8 mouse cellular contexts compared by ENCODE assay signal in genomic region chr5:140830314-140831063, GRCm38 (mm10). TPM values are rescaled to one million over a fixed set of nuclear protein-coding genes. Genes with fewer than 3 reads are reported as not detected.
DNase-seq lines count a peak whose midpoint lies in the region; ATAC-seq and TF ChIP-seq lines count a peak whose summit lies in the region.

Gna12 (minus strand) TSS chr5:140830431.

- H3K9ac ChIP-seq in embryonic facial prominence, embryonic 14.5 days (ENCODE audit: low read depth, low read length) = peak within 1 kb of the TSS; percentile 85
- peak within 1 kb of the TSS; percentile 93 for H3K9ac ChIP-seq in heart, adult 2 months (ENCODE audit: low read depth, low read length)
- H3K9ac ChIP-seq in limb, embryonic 13.5 days = peak within 1 kb of the TSS; percentile 94
- H3K9ac ChIP-seq in midbrain, embryonic 16.5 days (ENCODE audit: low read depth, low read length) = peak within 1 kb of the TSS; percentile 82

- WGBS in embryonic facial prominence, embryonic 14.5 days = under 1% methylated on average over 25 of the region's 49 CpGs
- WGBS in heart, adult 2 months = 1% methylated on average over 41 of the region's 49 CpGs
- WGBS in limb, embryonic 13.5 days = 0% methylated on average over 29 of the region's 49 CpGs
- WGBS in midbrain, embryonic 16.5 days = under 1% methylated on average over 25 of the region's 49 CpGs

- peaks cover 6% of the 10 kb centered on the region; the same call in 1 of the 2 replicates for H3K36me3 ChIP-seq in embryonic facial prominence, embryonic 14.5 days (ENCODE audit: control insufficient read depth, insufficient read depth, low read length)
- peaks cover 26% of the 10 kb centered on the region for H3K36me3 ChIP-seq in heart, adult 2 months (ENCODE audit: control insufficient read depth, insufficient read depth, low read length)
- H3K36me3 ChIP-seq in limb, embryonic 13.5 days = peaks cover 5% of the 10 kb centered on the region; the same call in 1 of the 2 replicates
- H3K36me3 ChIP-seq in midbrain, embryonic 16.5 days (ENCODE audit: control insufficient read depth, insufficient read depth, low read length) = no peaks in the 10 kb centered on the region

- no peak for TF ChIP-seq POLR2A in heart, adult 2 months (IDR thresholded peaks at IDR 0.05; ENCODE audit: insufficient read depth, low read depth, low read length)

- H3K4me3 ChIP-seq in embryonic facial prominence, embryonic 14.5 days (ENCODE audit: low read depth, low read length) = peak within 1 kb of the TSS; percentile 84
- H3K4me3 ChIP-seq in heart, adult 2 months = peak within 1 kb of the TSS; percentile 72
- H3K4me3 ChIP-seq in limb, embryonic 13.5 days = peak within 1 kb of the TSS; percentile 84
- peak within 1 kb of the TSS; percentile 83 for H3K4me3 ChIP-seq in midbrain, embryonic 16.5 days (ENCODE audit: low read depth, low read length)

- H3K4me2 ChIP-seq in embryonic facial prominence, embryonic 14.5 days (ENCODE audit: low read depth, low read length) = peak within 1 kb of the TSS; percentile 96
- H3K4me2 ChIP-seq in limb, embryonic 13.5 days (replicated peaks) = peak within 1 kb of the TSS; percentile 95
- peak within 1 kb of the TSS; percentile 95 for H3K4me2 ChIP-seq in midbrain, embryonic 16.5 days (ENCODE audit: low read length)

- peaks cover 30% of the 10 kb centered on the region for H3K4me1 ChIP-seq in embryonic facial prominence, embryonic 14.5 days (ENCODE audit: control insufficient read depth, insufficient read depth, low read length)
- peaks cover 19% of the 10 kb centered on the region for H3K4me1 ChIP-seq in heart, adult 2 months (ENCODE audit: control insufficient read depth, insufficient read depth, low read length)
- H3K4me1 ChIP-seq in limb, embryonic 13.5 days = peaks cover 36% of the 10 kb centered on the region
- peaks cover 33% of the 10 kb centered on the region for H3K4me1 ChIP-seq in midbrain, embryonic 16.5 days (ENCODE audit: control insufficient read depth, insufficient read depth, low read length)

- no peak for TF ChIP-seq EP300 in heart, adult 2 months (IDR thresholded peaks at IDR 0.05; ENCODE audit: insufficient read depth, low read depth, low read length)

- TF ChIP-seq CTCF in heart, adult 2 months (IDR thresholded peaks at IDR 0.05) = no peak

- peaks cover 9% of the 10 kb centered on the region for H3K79me2 ChIP-seq in heart, adult 2 months (replicated peaks; ENCODE audit: control insufficient read depth, insufficient read depth, low read length)

- H3K27ac ChIP-seq in embryonic facial prominence, embryonic 14.5 days (replicated peaks; ENCODE audit: low read depth, low read length) = peak within 1 kb of the TSS; percentile 76
- H3K27ac ChIP-seq in heart, adult 2 months = peak within 1 kb of the TSS; percentile 87
- peak within 1 kb of the TSS; percentile 33; the same call in 1 of the 2 replicates for H3K27ac ChIP-seq in limb, embryonic 13.5 days
- H3K27ac ChIP-seq in midbrain, embryonic 16.5 days (ENCODE audit: low read length) = peak within 1 kb of the TSS; percentile 79

- H3K27me3 ChIP-seq in embryonic facial prominence, embryonic 14.5 days (replicated peaks; ENCODE audit: control insufficient read depth, insufficient read depth, low read length) = no peaks in the 10 kb centered on the region
- peaks cover 2% of the 10 kb centered on the region; the same call in 1 of the 2 replicates for H3K27me3 ChIP-seq in heart, adult 2 months (ENCODE audit: control insufficient read depth, insufficient read depth, low read length)
- no peaks in the 10 kb centered on the region for H3K27me3 ChIP-seq in limb, embryonic 13.5 days
- H3K27me3 ChIP-seq in midbrain, embryonic 16.5 days (ENCODE audit: control insufficient read depth, insufficient read depth, low read depth, low read length) = no peaks in the 10 kb centered on the region

- peak; percentile 100 for DNase-seq in 3T3-L1 (ENCODE audit: low read depth, low spot score)
- DNase-seq in adrenal gland, postnatal 4 days (ENCODE audit: low spot score in 2 of 2) = peak; percentile 78 to 91
- DNase-seq in embryonic facial prominence, embryonic 14.5 days (ENCODE audit: low spot score) = peak; percentile 100
- DNase-seq in heart, adult 2 months = peak; percentile 96 to 99
- peak; percentile 99 to 100 for DNase-seq in kidney, adult 8-10 months
- peak; percentile 91 to 97 for DNase-seq in spleen, postnatal 10 days (ENCODE audit: low spot score in 2 of 2)

- peak; percentile 98 for ATAC-seq in embryonic facial prominence, embryonic 14.5 days (ENCODE audit: low read depth)
- peak; percentile 98 for ATAC-seq in limb, embryonic 13.5 days (ENCODE audit: low FRiP score, low read depth)
- ATAC-seq in midbrain, embryonic 16.5 days = peak; percentile 98

- intact Hi-C loops in heart, adult 2 months (cut with DNase I) = no loop called here

- no peaks in the 10 kb centered on the region for H3K9me3 ChIP-seq in embryonic facial prominence, embryonic 14.5 days (ENCODE audit: control insufficient read depth, low read length)
- no peaks in the 10 kb centered on the region for H3K9me3 ChIP-seq in limb, embryonic 13.5 days
- H3K9me3 ChIP-seq in midbrain, embryonic 16.5 days (replicated peaks; ENCODE audit: control insufficient read depth, low read length, poor library complexity, severe bottlenecking) = no peaks in the 10 kb centered on the region

RNA-seq across cellular contexts. Expression of gene Gna12, which starts in this region (rescaled TPM):
- total RNA-seq in adrenal gland, postnatal 4 days (2021) = 100 to 1,000 TPM; 134 TPM
- 23.4 and 28.9 TPM in 2 replicates for polyA plus RNA-seq in embryonic facial prominence, embryonic 14.5 days (2014; fragmentation: Nextera tagmentation; extraction: Ambion mirVana)
- total RNA-seq in heart, adult 2 months (2021) = 100 to 1,000 TPM; 118 to 136 TPM
- 117 and 136 TPM in 2 replicates for polyA plus RNA-seq in heart, adult 2 months (2012; rRNA removed)
- polyA plus RNA-seq in limb, embryonic 13.5 days (2015; fragmentation: Nextera tagmentation; extraction: Ambion mirVana) = 12.0 and 13.8 TPM in 2 replicates
- polyA plus RNA-seq in midbrain, embryonic 16.5 days (2015; fragmentation: Nextera tagmentation; extraction: Ambion mirVana) = 9.3 and 11.0 TPM in 2 replicates

Comparison
In these comparisons a context has a peak if more than half of its experiments do, and no peak if none do; other contexts are left out.
1. Peak in every context shown above with its lines: DNase-seq, ATAC-seq, H3K4me3 ChIP-seq and H3K27ac ChIP-seq.
2. H3K27ac ChIP-seq: peak in every context shown above with its lines; median percentile 87 in heart, adult 2 months; 79 in midbrain, embryonic 16.5 days; 76 in embryonic facial prominence, embryonic 14.5 days; 33 in limb, embryonic 13.5 days.